Mouse (Mus musculus) bone marrow macrophage, adult 2 months (primary cell): Measurements from ENCODE around the gene Ankrd54.

Source experiments
- CTCF ChIP-seq: IDR thresholded peaks from 2 replicates; pipeline ENCODE4 v1.5.1; 2012; ENCODE audit warnings: low read depth, mild to moderate bottlenecking, low read length, moderate library complexity
- POLR2A ChIP-seq: IDR thresholded peaks from 2 replicates; pipeline ENCODE4 v1.6.1; 2012; ENCODE audit warnings: mild to moderate bottlenecking, low read depth, low read length, borderline replicate concordance

DNA sequence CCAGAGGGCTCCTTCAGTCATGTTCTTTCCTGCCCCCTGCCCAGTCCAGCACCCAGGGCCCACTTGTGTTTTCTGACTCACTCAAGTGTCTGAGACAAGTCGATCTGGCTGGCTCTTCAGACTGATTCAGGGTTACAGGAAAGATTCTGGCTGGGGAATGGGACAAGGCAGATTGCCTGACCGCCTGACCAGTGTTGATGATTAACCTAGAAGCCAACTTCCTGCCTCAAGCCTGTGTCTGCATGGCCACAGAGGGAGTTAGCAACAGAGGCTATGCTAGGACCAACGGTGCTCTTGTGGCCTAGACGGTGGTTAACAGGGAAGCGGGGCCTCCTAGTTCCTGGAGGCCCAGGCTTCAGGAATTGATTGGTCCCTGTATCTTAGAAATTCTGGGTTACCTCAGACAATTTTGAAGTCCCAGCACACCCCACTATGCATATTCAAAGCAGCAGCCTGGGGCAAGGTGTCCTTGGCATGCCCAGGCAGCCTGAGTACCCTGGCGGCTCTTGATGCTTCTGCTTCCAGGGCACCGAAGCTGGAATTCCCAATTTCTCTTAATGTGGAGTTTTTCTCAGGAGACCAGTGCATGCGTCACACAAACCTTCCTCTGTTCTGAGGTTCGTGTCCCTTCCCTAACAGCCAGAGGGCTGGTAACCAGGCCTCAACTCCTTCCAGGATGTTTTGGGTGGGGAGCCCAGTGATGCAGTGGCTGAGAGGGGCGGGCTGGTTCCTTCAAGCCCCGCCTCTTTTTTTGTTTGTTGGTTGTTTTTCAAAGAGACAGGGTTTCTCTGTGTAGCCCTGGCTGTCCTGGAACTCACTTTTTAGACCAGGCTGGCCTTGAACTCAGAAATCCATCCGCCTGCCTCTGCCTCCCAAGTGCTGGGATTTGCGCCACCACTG lies 11.0 kb downstream of the Ankrd54 start:
- no peak for TF ChIP-seq CTCF
- TF ChIP-seq POLR2A, result no peak
